Mouse (Mus musculus) thymus, adult 2 months (tissue): ENCODE data around the gene Zfp977. TPM values are rescaled to one million over a fixed set of nuclear protein-coding genes. Genes with fewer than 3 reads are reported as not detected.
"Not testable (repeated sequence)": the region's sequence is repeated elsewhere in the genome, so short reads cannot be mapped to it uniquely, and the experiment has no call there.

Source experiments
- DNase-seq: peaks from one replicate; pipeline ENCODE4 v3.0.0; 2021
- H3K27ac ChIP-seq: fragments of 200-500 bp; 2 replicates; pipeline ENCODE4 v1.5.1; 2012; ENCODE audit warnings: low read length, control low read depth; ENCODE audit not compliant: control insufficient read depth, insufficient read depth
- H3K27me3 ChIP-seq: fragments of 200-500 bp; 2 replicates; pipeline ENCODE4 v1.6.1; 2012; ENCODE audit warnings: mild to moderate bottlenecking, low read length, moderate library complexity, mixed read lengths; ENCODE audit not compliant: control insufficient read depth, insufficient read depth
- H3K36me3 ChIP-seq: fragments of 200-500 bp; 2 replicates; pipeline ENCODE4 v1.6.1; 2012; ENCODE audit warnings: mild to moderate bottlenecking, low read length, moderate library complexity; ENCODE audit not compliant: control insufficient read depth, insufficient read depth
- H3K4me1 ChIP-seq: fragments of 200-500 bp; replicated peaks from 2 replicates; pipeline ENCODE4 v1.6.1; 2012; ENCODE audit warnings: low read length; ENCODE audit not compliant: control insufficient read depth, insufficient read depth
- H3K4me3 ChIP-seq: fragments of 200-500 bp; 2 replicates; pipeline ENCODE4 v1.5.1; 2012; ENCODE audit warnings: mild to moderate bottlenecking, low read length, control low read depth, moderate library complexity; ENCODE audit not compliant: control insufficient read depth, insufficient read depth
- CTCF ChIP-seq: fragments of 200-500 bp; IDR thresholded peaks from 2 replicates; pipeline ENCODE4 v1.5.1; 2012; ENCODE audit warnings: mild to moderate bottlenecking, control low read depth, low read length, moderate library complexity, borderline replicate concordance; ENCODE audit not compliant: control insufficient read depth, poor library complexity, insufficient read depth; ENCODE audit errors: extremely low read depth
- POLR2A ChIP-seq: fragments of 200-500 bp; IDR thresholded peaks from 2 replicates; pipeline ENCODE4 v1.6.1; 2012; ENCODE audit warnings: mild to moderate bottlenecking, low read length, control low read depth, moderate library complexity; ENCODE audit not compliant: control insufficient read depth, poor library complexity, insufficient read depth; ENCODE audit errors: extremely low read depth
- WGBS: fragments of 180-500 bp; shearing (Covaris S2); methylation state at CpG from one replicate; pipeline ENCODE4 v1.1.7; 2018; 5-methylcytosine and 5-hydroxymethylcytosine counted together
- polyA plus RNA-seq: library from polyadenylated mRNA; depleted of rRNA; stranded (reverse); fragments of >200 nt; gene quantifications from 2 replicates; pipeline ENCODE4 v1.2.3, GENCODE M21; 2012; rRNA removed

Gene Zfp977
- polyA plus RNA-seq, result not detected in 2 replicates

DNA sequence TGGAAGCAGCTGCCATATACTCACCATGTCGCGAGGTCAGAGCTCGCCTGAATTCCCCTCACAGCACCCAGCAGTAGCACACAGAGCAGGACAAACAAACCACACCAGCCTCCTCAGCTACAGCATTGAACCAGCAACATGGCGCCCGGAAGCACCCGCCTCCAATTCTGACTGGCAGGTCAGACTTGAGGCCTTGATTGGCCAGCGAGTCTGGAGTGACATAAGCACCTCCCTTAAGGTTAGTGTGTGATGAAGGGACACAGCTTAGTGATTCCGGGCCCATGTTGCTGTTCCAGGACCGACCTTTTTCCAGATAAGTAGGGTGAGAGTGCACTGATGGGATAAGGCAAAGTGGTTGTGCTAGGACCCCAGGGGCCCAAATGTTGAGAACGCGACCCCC, at the start of gene Zfp977:
Gene Zfp977 (minus strand): TSS at position 135 of the 400 bp plus-strand sequence.
- H3K27me3 ChIP-seq, DNase-seq, H3K4me1 ChIP-seq, H3K27ac ChIP-seq, H3K4me3 ChIP-seq, H3K36me3 ChIP-seq: not testable (repeated sequence)
- 91% methylated on average over 11 of the region's 11 CpGs for WGBS

DNA sequence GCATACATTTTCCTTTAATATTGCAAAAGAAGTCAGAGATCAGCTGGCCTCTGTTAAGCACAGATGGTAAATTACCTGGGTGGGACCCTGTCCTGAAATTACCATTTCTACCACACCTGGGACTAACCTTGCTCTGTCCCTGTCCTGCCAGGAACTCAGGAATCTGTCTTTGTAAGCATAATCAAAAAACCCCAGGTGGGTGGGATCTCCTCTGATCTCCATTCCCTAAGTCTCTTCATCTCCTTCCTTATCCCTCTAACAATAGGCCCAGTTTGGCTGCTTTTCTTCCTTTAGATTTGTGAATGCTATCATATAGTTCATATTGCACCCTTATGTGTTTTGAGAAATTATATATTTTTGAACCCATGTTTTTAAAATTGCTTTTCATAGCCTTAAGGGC, 38.7 kb upstream of the Zfp977 start:
- not testable (repeated sequence) for H3K36me3 ChIP-seq, H3K27ac ChIP-seq, DNase-seq, H3K4me3 ChIP-seq, H3K4me1 ChIP-seq, H3K27me3 ChIP-seq

DNA sequence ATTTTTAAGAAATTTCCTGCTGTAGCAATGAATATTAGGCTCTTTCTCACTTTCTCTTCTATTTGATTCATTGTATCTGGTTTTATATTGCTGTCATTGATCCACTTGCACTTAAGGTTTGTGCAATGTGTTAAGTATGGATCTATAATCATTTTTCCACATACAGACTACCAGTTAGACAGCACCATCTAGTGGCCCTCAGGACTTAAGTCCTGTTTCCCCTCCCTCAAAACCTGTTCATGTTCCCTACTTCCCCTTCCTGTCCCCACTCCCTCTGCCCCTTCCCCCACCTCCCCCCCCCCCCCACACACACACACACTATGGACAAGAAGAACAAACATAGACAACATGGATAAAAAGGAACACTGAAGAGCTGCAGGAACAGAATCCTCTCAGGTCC, 3.3 kb upstream of the Zfp977 start:
- not testable (repeated sequence) for H3K27ac ChIP-seq, DNase-seq, H3K4me3 ChIP-seq, H3K27me3 ChIP-seq, H3K4me1 ChIP-seq, H3K36me3 ChIP-seq

DNA sequence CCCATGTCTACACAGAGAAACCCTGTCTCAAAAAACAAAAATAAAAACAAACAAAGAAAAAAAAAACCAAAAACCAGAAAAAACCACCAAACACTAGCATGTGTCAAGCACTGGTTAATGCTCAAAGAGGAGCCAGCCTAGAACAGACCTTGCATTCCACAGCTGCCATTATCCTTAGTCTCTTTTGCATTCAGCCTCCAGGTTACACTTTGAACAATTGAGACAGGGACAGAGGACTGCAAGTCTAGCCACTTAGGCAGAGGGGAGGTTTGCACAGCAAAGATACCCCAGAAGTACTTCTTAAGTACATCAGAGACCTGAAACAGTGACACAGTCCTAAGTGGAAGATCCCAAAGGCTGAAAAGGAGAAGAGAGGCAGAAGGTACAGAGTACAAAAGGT, 1.0 kb downstream of the Zfp977 start:
- H3K36me3 ChIP-seq, H3K27ac ChIP-seq, H3K4me3 ChIP-seq, H3K27me3 ChIP-seq, H3K4me1 ChIP-seq, DNase-seq: not testable (repeated sequence)

DNA sequence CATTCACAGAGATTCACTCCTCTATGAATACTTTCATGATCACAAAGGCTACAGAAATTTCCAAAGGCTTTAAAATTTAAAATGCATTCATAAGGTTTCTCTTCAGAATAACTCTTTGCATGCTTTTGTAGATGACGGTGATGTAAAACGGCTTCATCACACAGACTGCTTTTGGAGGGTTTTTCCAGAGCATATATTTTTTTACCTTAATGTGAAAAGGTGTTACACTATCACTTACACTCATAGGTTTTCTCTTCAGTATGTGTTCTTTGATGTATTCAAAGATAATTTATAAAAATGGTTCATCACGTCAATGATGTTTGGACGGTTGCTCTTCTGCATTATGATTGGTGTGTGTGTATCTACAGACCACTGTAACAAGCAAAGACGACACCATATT, 13.9 kb downstream of the Zfp977 start, which contains the start of gene Gm21028:
Gene Gm21028 (minus strand): TSS at position 101 of the 400 bp plus-strand sequence.
- Histone ChIP-seq H3K4me3 (no peak within 1 kb of the TSS), H3K36me3 (no peaks in the 10 kb centered on the region), H3K4me1 (no peaks in the 10 kb centered on the region), H3K27ac (no peak within 1 kb of the TSS), H3K27me3 (no peaks in the 10 kb centered on the region)
- 97% methylated on average over 5 of the region's 5 CpGs for WGBS
- no peak for DNase-seq
- TF ChIP-seq CTCF, result no peak

DNA sequence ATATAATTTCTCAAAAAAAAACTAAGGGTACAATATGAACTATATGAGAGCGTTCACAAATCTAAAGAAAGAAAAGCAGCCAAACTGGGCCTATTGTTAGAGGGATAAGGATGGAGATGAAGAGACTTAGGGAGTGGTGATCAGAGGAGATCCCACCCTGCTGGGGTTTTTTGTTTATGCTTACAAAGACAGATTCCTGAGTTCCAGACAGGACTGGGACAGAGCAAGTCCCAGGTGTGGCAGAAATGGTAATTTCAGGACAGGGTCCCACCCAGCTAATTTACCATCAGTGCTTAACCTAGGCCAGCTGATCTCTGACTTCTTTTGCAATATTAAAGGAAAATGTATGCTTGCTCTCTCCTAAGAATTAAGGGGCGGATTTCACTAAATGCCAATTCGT, 40.6 kb downstream of the Zfp977 start:
- no peak for DNase-seq
- TF ChIP-seq POLR2A, result no peak
- no peak for TF ChIP-seq CTCF
- Histone ChIP-seq H3K27ac (no peak overlapping the region), H3K4me1 (no peaks in the 10 kb centered on the region), H3K27me3 (no peaks in the 10 kb centered on the region), H3K36me3 (no peaks in the 10 kb centered on the region), H3K4me3 (no peak overlapping the region)
- 72% methylated on average over 3 of the region's 3 CpGs for WGBS

Other genes with a start within 250 kb of the Zfp977 start
- gene 4933421I07Rik, start 144.4 kb downstream of the Zfp977 start, polyA plus RNA-seq, result not detected in 2 replicates
- 7.8 and 10.6 TPM in 2 replicates for gene Zfp141, start 86.8 kb downstream of the Zfp977 start, polyA plus RNA-seq
- gene Gm21028, start 14.0 kb downstream of the Zfp977 start, polyA plus RNA-seq, result not detected in 2 replicates
- gene Zfp976, start 50.0 kb upstream of the Zfp977 start, polyA plus RNA-seq, result 0.20 and 0.28 TPM in 2 replicates
- 0.23 and 0.43 TPM in 2 replicates for gene Zfp975, start 100.2 kb upstream of the Zfp977 start, polyA plus RNA-seq
- gene Gm17067, start 134.5 kb upstream of the Zfp977 start, polyA plus RNA-seq, result not detected in 2 replicates
- not detected in 2 replicates for gene Vmn2r62, start 201.0 kb upstream of the Zfp977 start, polyA plus RNA-seq